Mouse (Mus musculus) adrenal gland, postnatal 14 days (tissue): ENCODE measurements around the gene Rfxap. TPM values are rescaled to one million over a fixed set of nuclear protein-coding genes. Genes with fewer than 3 reads are reported as not detected.
"Not testable (repeated sequence)": the region's sequence is repeated elsewhere in the genome, so short reads cannot be mapped to it uniquely, and the experiment has no call there.

Source experiments
- DNase-seq: peaks from one replicate; pipeline ENCODE4 v3.0.0; 2021; ENCODE audit warnings: mixed read lengths
- total RNA-seq: library from RNA; stranded (reverse); gene quantifications from 2 replicates; pipeline ENCODE4 v1.2.3, GENCODE M21; 2021

Rfxap gene
- total RNA-seq, 1 experiment from 2014 or later: 32.0 TPM

- no peak for DNase-seq
Measured at GRCm38 (mm10) chr3:54766811-54767210, 40.8 kb downstream of the Rfxap start.

DNA sequence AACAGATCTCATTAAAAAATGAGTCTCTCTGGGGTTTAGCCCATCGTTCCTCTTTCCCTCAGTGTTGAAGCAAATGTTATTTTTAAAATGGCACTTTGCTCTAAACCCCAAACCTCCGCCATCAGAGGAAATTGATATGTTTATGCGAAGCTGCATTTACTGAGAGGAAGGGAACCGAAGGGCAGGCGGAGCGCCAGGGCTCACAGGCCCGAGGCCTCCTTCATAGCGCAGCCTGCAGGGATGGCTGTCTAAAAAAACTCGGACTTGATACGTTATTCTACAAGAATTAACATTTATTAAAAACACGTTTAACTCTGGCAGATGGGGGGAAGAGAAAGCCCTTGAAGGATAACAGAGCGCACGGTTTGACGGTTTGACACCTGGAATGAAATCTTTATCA is 41.6 kb downstream of the Rfxap start:
- no peak for DNase-seq

DNA sequence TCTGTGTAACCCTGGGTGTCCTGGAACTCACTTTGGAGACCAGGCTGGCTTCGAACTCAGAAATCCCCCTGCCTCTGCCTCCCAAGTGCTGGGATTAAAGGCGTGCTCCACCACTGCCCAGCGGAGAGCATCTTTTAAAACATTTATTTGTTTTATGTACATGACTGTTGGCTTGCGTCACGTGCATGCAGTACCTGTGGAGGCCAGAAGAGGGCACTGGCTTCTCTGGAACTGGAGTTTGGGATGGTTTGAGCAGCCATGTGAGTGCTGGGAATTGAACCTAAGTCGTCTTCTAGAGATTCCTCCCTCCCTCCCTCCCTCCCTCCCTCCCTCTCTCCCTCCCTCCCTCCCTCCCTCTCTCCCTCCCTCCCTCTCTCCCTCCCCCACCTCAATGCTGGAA is 42.1 kb downstream of the Rfxap start:
- DNase-seq: not testable (repeated sequence)

DNA sequence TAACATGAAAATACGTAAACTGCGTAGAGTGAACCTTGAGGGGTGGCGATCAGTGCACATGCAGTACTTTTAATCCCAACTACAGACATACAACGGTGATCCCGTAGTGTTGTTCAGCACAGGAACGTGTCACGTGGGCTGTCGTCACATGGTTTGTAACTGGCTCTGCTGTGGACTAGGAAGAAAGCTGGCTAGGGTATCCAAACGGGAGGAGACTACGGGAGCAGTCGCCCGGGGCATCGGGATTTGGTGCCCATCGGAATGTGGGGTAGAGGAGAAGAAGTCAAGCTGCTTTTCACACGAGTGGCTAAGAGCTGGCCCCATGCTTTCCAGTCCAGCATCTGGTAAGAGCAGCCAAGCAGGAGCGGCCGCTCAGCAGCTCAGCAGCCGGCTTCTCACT is 43.2 kb downstream of the Rfxap start:
- peak; percentile 22 for DNase-seq

DNA sequence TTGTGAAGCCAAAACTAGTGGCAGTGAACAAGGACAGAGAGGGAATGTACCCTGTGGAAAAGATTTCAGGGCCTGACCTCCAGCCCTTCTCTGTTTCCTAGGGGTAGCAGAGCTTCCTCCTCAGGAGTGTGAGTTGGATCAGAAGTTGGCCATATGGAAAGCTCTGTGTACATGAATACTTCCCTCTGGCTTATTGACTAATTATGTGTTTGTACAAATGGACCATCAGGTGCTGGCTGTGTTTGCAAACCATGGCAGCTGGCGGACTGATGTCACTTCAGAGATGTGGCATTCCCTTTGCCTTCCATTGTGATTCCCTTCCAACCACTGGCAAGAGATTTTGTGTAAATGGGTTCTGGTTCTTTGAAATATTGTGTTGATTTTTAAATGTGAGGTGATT is 46.3 kb downstream of the Rfxap start:
- no peak for DNase-seq

- peak; percentile 19 for DNase-seq
Measured at GRCm38 (mm10) chr3:54760321-54761115, 47.1 kb downstream of the Rfxap start.

DNA sequence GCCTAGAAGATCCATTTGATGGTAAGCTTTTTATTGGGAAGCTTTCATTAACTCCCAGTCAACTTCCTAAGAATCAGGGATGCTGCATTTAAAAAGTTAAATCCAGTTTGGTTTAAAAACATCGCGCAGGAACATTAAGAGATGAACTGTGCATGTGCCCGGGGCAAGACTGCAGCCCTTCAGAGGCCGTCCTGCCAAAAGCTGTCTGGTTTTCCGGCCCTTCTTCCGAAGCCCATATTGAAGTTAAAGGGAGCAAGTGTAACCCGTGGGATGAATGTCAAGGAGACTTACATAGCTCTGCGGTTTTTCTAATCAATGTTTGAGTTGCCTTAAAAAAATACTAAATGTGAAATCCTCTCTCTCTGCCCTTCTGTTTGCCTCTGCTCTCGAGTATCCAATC is 48.4 kb downstream of the Rfxap start:
- no peak for DNase-seq

DNA sequence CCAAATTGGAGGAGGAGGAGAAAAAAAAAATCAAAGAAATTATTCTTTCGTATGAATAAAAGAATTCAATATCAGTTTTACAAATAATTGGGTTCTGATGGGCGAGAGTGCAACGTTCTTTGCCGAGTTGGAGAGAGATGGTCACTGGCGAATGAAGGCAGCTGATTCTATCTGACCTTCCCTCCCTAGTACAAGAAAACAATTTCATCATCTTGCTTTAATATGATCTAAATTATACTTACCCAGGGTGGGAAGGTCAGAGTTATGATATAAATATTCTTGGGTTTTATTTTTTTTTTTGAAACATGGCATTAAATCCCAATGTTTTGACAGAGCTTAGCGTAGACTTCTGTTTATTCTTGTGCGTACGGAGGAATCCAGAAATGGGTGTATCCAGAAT is 50.1 kb downstream of the Rfxap start:
- no peak for DNase-seq

DNA sequence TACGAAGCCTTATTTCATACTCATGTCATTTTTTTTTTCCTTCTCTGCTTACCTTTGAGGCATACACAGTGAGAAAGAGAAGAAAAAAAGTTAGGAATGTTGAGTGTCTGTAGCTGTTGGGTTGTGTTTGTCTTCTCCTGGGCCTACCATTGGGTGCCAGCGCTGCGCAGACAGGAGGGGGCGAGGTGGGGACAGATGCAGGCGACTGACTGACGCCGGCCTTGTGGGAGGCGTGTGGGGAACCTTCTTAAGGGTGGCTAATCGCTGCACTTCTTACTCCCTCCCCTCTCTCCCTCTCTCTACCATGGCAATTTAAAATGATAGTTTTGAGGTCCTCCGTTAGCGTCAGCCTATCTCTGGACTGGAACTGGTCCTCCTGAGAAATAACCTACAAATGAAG is 51.5 kb downstream of the Rfxap start:
- peak; percentile 77 for DNase-seq

DNA sequence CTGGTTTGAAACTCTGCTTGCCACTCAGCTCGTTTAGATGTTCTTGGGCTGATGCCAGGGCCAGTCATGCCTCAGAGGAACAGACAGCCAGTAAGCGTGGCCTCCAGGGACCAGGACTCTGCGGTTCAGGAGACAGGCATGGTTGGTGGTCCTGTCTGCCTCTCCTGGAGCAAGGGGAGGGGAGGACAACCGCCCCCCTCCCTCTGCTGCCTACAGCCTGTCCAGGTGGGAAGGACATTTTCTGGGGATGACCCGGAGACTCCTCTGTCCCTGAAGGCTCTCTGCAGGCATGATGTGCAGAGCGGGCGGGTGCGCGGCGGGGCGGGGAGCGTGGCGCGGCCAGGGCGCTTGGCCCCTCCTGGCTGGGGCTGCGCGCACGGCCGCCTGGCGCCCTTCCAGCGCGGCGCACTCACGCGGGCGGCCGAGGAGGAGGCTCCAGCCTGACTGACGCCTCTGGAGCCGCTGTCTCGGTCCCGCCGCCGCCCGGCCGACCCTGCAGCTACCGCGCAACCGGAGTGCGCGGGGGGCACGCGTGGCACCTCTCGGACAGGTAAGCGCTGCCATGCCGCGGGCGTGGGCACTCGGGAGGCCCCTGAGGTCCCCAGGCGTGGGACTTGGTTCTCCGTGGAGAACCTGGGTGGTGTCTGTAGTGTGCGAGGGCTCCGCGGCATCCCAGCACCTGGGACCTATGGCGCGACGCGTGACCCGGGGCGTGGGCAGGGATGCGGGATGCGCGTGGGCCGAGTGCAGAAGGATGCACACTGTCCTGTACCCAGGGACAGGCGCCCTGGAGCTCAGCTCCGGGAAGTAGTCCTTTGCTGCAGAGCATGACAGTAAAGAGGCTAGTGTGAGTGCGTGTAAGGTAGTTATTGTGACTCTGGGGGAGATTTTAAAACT is 52.2 kb downstream of the Rfxap start, which contains the start of gene Smad9:
Smad9 (plus strand) TSS at position 438 of the 897 bp plus-strand sequence.
- DNase-seq: peak; percentile 90

- no peak for DNase-seq
Measured at GRCm38 (mm10) chr3:54753411-54753810, 54.2 kb downstream of the Rfxap start.

Other genes starting within 250 kb of the Rfxap start
- 45.7 and 47.9 TPM in 2 replicates for gene Supt20, start 115.0 kb downstream of the Rfxap start, total RNA-seq
- gene Gm21958, start 93.4 kb downstream of the Rfxap start, total RNA-seq: not detected in 2 replicates
- 35.4 and 42.7 TPM in 2 replicates for gene Exosc8, start 72.4 kb downstream of the Rfxap start, total RNA-seq
- 34.0 and 34.6 TPM in 2 replicates for gene Alg5, start 72.3 kb downstream of the Rfxap start, total RNA-seq
- 10.6 and 12.0 TPM in 2 replicates for gene Smad9, start 52.2 kb downstream of the Rfxap start, total RNA-seq
- gene Sertm1, start 108.1 kb upstream of the Rfxap start, total RNA-seq: not detected in 2 replicates
- 0.49 and 0.89 TPM in 2 replicates for gene Ccna1, start 247.7 kb upstream of the Rfxap start, total RNA-seq